Mouse (Mus musculus) frontal cortex, postnatal 36 days (tissue): ENCODE measurements around the gene Rgs7.

ENCODE experiments used
- DNase-seq, 2 experiments: peaks; one replicate each; pipeline ENCODE4 v3.0.0; 2022; ENCODE audit warnings: low spot score in 2 of 2

The Rgs7 gene

DNA sequence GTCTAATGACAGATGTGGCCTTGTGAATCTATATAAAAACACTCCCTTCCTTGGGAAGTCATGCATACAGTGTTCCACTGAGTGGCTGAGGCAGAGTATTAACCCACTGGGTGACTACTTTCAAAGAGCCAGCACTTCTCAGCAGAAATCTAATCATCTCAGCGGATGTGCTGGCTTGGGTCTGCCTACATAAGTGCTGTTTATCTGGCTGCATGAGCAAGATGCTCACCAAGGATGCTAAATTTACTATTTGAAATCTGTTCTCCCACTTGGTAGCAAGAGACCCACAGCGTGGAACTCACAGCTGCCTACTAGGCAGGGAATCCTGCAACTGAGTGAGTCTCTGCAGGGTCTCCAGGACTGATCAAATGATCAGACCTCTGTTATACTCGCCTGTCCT lies 184.7 kb downstream of the Rgs7 start:
- DNase-seq: peak; percentile 39 to 61

DNA sequence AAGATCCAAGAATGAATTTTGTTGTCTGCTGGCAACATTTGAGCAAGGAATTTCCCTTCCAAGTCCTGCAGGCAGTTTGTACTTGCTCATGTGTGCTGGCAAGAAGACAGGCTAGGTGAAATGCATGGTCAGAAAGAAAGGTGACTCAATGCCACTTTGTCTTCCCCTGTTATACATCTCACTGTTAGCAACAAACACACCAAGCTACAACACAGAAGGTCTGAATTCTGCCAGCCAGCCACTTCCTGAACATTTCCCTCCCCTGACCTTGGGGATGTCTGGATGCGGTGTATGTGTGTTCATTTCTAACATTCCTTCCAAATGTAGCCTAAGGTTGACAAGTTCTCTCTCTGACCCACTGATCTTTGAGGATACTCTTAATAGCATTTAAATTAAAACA lies 191.4 kb downstream of the Rgs7 start:
- no peak for DNase-seq

DNA sequence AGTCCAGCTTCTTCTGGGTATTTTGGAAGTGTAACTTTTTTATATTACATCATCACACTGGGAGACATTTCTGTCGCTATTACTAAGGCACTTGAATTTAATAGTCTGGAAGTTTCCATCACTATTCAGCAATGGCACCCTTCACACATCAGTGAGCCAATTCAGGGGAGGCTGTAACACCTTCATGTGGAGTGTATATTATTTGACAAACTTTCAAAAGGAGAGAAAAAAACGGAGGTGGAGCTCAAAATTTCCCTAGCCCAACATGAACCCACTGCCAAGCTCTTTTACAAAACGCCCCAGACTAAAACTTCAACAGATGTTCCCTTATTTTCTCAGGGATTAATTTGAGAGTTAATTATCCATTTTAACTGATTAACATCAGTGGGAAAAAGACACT lies 191.9 kb downstream of the Rgs7 start:
- no peak for DNase-seq

DNA sequence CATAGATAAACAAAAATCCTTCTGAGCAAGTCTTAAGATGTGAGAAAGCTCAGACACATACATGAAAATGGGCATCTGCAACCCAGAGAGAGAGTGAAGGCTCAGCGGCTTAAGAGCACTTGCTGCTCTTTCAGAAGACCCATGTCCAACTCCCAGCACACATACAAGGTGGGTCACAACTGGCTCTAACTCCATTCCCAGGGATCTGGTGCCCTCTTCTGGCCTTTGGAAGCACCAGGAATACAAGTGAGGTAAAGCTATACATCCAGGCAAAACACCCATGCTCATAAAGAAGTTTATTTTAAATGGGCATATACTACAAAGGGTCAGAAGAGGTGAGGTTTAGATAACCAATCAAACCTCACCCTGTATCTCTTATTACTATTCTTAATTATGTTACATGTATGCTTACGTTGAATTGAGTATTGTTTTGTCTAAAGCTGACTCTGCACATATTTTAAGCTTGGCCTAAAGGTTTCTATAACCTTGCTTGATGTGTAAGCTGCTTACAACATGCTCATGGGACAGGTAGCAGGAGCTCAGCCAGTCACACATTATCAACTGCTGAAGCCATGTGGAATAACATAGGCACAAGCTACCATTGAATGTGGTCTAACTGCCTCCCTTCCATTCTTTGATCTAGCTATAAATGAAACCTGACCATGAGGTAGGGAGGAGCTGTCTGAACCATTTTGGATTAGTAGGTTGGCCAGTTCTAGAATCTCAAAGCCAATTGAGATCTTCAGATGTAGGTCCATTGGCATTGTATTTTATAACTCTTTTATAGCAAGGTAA lies 192.5 kb downstream of the Rgs7 start:
- DNase-seq: no peak

DNA sequence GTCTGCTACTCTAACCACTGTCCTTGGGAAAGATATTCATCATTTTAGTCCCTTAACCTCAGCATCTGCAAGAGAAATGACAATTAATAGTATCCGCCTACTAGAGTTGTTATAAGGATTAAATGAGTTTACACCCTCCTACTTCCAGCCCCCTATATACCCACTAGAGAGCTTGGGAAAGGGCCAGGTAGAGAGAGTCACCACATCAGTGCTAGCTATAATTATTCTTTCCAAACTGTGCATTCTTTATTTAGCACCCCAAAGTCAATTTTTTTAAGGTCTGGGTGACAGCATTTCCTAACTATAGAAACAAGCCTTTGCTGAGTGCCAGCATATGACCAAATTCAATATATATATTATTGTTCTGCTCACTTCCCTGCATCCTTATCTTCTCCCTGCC lies 195.4 kb downstream of the Rgs7 start:
- peak in 1 of 2 experiments; percentile 78 for DNase-seq

DNA sequence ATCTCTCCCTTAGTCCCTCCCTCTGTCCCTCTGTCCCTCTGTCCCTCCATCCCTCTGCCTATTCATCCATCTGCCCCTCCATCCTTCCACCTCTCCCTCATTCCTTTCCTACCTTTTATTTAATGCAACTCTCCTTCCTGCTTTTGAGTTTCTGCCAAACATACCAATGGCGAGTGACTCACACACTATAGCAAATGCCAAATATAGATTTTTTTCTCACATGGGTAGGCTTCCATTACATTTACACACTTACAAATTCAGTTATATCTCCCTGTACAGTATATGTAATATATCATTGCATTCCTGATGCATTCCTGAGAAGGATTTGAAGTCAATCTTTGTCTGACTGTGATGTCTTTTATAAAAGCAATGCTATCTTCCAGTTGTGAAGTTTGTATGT lies 202.2 kb downstream of the Rgs7 start:
- no peak for DNase-seq

DNA sequence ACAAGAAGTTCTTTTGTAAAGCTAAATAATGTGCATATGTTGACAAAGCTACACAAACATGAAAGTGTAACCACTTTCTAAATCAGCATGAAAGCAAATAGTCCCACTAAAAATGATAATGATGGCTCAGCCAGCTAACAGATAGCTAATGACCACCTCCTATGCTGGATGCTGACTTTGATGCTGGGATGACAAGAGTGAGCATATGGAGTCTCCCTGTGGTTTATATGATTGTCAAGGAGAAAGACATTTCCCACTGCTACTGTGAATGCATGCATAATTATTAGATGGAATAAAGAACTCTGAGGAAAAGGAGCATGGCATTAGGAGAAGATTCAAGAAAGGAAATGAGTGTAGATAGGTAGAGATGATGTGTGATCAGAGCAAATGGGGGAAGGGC lies 230.0 kb downstream of the Rgs7 start:
- DNase-seq: no peak

DNA sequence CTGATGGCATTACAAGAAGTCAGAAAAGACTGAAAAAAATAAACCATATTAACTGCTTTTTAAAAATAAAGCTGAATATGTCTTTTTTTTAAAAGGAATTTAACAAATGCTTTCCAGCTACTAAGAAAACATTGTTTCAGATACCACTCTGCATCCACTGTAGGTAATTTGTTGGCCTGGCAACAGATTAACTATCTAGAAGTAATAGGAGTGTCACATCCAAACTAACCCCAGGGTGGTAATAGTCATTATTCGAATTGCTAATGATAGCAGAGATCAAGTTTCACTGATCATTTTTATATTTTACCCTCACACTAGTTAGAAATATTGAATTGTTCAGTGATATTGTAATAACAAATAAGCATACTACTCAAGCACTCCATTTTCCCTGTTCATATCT lies 232.9 kb downstream of the Rgs7 start:
- no peak for DNase-seq

DNA sequence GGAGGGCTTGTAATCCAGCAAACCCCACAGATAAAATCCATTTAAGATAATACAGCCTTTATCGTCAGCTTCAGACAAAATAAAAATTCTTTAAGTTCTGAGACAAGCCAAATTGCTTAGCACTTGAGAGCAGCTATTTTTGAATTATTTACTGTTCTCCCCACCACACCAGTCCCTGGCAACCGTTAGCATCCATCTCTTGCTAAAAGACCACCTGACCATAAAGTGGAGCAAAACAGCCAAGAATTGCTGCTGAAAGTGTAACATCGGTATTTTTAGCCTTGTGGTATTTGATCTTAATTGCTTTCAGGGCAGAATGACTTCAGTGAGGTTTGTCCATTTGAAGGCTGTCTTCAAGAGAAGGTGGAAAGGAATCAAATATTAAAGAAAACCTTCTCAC lies 237.1 kb downstream of the Rgs7 start:
- DNase-seq: no peak

DNA sequence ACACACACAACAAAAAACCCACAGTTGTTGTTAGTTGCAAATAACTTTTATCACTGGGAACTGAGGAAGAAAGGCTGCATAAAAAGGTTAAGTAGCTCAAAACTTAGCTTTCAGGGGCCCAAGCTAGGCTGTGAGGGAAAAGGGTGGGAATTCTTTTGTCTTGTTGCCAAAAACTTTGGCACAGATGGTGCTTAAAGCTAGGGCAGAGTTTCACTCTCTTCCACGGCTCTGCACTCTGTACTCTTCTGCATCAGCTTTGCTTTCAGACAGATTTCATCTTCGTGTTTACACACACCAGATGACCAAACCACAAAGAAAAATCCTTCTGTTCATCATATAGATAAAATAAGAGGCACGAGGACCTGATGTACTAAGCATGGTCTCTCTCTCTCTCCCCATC lies 237.6 kb downstream of the Rgs7 start:
- DNase-seq: no peak

DNA sequence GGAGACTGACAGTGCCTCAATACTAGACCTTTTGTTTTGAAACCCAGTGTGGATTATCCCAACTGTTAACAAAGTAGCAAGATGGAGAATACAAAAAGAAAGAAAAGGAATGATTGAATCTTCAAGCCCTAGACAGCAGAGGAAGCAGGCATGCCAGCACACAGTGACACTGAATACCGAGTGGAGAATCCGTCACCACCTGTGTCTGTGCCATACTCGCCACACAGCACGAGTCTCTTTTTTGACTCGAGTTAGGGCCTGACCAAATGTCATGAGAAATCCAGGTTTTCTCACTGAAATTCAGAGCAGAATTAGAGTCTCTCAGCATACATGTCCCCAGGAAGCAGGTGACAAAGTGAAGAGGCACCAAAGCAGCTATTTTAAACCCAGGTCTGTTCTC lies 250.2 kb downstream of the Rgs7 start:
- no peak for DNase-seq

DNA sequence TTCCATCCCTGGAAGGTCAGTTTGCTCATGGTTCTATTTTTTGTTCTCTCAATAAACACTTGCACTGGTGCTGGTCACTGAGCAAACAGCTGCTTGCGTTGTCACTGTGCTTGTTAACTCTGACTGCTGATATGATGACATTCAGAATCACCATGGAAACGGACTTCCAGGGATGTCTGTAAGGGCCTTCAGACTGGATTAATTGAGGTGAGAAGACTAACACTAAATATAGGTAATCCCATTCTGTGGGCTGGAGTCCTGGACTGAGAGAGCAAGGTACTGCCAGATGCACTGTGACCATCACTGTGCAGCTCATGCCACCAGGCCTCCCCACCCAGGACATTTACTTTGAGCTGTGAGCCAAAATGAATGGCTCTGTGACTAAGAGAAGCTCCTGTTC lies 252.2 kb downstream of the Rgs7 start:
- DNase-seq: no peak

DNA sequence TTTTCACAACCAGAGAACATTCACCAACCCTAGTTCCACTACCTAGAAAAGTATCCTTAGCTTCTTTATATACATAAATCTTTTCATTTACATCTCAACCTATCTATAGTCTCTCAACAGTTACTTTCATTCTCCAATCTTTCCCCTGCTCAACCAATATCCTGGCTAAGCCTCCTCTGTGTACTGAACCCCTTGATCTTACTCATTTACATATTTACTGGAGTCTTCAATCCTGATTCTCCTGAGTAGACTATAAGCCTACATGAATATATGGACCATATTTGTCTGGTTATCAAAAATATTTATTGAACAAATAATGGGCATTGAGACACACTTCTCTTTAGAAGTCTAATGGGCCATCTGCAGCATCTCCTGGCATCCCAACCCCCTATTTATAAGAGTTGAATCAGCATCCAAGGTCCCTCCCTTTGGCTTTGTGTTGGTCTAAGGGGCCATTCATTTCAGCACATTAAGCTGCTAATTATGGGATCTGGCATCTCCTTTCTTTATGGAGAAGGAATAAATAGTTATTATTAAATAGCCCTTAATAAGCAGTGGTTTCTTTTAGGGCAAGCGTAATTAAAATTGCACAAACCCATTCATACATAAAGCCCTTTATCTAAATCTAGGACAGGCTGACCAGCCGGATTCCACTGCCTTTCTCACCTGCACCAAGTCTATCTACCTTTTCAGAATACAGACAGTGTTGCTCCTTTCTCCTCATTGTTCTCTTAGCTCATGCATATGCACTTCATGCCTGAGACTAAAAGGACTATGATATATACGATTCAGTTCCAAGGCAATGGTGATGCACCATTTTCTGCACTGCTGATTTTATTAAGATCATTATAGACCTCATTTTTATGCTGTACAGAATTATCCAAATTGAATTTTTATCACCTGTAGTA lies 270.5 kb downstream of the Rgs7 start:
- no peak for DNase-seq

DNA sequence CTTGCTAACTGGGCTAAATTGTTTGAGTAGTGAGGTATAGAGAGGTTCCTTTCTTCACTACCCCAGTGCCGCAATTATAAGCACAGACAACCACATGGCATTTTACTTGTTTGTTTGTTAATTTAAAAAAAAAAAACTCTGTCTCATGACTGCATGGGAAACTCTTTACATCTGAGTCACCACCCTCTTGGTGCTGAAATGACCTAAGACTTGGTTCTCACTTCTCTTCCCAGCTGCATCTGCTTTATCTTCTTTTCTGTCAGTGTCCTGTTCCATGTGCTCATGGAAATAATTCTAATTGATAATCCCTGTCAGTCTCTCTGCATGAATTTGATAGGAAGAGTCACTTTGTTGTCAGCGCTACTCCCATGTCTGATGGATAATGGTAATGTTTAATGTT lies 272.7 kb downstream of the Rgs7 start:
- DNase-seq: no peak

DNA sequence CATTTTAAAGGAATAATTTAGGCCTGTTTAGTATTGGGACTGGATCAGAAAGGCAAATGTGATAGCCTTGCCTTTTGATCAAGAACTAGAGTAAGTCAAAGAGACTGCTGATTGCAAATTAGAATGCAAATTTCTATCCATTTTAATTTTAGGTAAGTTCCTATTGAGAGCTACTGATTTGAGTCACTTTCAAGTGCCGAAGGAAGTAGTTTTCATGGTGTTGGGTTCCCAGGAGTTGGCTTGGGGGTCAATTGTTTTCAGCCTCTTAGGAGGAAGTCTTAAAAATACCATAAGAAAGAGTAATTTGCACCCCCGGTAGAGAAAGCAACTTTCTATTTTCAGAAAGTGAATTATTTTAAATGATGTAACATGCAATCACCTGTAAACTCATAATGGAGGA lies 285.3 kb downstream of the Rgs7 start:
- DNase-seq: no peak

DNA sequence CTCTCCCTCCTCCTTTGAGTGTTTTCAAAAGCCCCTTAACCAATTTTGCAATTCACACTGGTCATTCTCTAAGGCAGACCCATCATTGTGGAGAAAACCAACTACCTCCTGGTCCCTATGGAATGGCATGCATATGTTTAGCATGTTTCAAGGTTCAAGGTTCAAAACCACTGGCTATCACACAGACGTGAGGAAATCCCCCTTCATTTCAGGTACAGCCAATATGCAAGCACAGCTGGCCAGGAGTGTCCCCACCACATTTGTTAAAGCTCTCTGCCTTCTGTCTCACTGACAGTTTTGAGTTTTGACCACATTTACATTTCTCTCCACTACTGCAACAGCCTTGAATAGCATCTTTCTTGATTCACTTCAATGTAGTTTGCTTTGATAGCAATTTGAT lies 286.7 kb downstream of the Rgs7 start:
- no peak for DNase-seq

DNA sequence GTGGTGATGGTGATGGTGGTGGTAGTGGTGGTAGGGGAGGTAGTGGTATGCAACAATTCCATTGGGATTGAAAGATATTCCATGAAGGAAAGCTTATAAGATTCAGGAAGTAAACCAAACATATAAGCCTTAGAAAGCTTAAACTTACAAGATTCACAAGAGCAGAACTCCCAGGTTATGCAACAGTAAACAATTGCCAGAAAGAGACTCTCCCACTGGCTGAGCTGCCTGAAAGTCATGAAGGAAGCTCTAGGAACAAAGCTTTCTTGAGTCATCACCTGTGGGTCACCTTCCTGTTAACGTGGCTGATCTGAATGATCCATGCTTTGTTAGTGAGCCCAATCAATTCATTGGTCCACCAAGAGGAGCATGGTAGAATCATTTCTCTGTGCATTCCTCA lies 288.8 kb downstream of the Rgs7 start:
- no peak for DNase-seq

DNA sequence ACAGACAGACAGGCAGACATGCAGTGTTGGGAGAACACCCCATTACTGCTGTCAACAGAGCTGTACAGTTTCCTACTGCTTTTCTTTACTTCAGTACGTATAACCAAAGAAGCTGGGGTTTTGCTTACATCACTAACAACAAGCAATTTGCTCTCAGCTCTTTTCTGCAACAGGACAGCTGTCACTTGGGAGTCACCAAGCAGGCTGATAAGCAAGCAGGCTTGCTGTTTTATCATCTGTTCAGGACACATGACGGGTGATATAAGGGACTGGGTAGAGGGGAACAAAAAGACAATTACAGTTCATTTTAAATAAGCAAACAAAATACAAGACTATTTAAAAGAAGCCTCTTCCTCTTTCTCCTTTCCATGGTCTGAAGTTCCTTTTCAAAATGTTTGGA lies 289.4 kb downstream of the Rgs7 start:
- no peak for DNase-seq

DNA sequence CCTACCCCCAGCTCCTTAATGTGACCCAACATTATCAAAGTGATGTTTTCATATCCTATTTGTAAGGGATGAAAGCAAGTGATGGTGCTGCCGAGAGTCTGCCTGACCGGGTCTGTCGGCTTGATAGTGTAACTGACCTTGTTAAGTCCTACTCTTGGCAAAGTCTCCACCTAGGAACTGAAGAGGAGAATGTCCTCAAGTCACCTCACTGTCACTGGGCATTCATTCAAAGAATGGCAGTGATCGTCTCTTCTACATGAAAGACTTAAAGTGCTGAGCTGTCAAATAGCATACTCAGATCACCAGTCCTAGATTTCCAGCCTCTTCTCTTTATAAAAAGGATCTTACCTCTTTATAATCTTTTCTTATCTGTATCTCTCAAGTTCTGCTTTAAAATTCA lies 293.4 kb downstream of the Rgs7 start:
- DNase-seq: no peak

DNA sequence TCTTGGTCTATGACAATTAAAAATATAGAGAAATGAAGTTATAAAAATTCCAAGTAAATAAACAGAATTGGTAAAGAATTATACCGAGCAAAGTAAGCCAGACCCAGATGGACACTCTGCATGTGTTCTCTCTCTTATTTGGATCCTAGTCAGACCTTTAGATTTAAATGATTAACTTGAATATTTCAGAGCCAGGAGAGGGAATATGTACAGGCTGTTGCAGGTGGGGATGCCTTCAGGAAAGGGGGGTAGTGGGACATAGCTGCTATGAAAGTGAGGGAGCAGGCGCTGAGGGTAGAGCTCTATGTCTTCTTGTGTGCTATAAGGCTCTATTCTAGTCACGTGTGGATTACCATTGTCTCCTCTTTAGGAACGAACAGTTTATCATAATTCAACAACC lies 296.5 kb downstream of the Rgs7 start:
- no peak for DNase-seq

DNA sequence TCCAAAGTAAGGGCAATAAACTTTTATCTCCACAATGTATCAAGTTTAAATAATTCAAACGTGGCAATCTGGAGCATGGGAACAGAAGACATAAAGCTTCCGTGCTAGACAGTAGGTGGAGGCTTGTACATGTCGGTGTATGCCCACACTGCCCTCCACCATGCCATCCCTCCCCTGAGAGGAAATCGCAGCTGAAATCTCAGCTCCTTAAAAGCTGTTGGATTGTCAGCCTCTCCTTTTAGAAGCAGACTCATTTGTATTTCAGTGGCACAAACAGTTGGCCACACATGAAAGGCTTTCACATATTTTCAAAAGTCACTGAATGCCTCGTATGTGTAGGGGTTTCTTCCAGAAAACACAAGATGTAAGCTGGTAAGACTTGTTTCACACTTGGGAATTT lies 304.1 kb downstream of the Rgs7 start:
- peak in 1 of 2 experiments; percentile 46 for DNase-seq

DNA sequence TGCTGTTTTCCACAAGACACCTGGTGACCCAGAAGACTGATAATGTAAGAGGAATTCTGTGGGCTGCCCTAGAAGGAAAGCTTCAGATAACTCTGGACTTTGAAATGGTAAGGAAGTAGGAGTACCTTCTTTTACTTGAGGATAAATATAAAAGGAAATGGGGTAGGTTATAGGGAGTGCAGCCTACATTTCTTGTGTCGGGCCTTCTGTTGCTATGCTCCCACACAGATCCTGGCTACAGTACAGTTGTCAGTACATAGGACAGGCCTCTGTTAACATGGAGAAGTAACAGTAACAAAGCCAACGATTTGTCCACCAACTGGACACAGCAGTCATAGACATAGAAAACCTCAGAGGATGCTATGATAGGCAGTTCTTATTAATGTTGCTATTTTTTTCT lies 307.1 kb downstream of the Rgs7 start:
- peak; percentile 32 to 59 for DNase-seq

DNA sequence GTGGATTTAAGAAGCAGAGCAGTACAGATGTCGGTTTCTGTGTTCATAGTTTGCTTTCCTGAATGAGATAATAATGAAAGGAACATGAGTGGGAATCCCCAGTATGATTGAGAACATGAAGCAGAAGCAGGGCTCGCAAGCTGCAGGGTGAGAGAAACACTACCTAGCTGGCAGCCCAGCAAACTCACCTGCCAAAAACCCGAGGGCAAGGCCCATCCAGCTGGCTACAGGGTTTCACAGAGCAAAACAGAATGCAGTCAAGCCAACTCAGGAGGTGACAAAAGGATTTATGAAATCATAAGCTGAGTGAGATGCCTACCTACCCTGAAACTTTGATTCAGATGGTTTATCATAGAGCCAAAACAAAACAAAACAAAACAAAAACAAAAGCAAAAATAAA lies 307.6 kb downstream of the Rgs7 start:
- DNase-seq: no peak
